Mouse (Mus musculus): ENCODE results near the gene Saxo2.
A peak's percentile ranks its signal among the peaks of the same experiment; 100 is the strongest.

The Saxo2 gene

GRCm38 (mm10) chr7:82648353-82649080 lies at the start of gene Saxo2, which contains the start of gene Efl1:
Gene Saxo2 (minus strand): TSS chr7:82648528.
Gene Efl1 (plus strand): TSS chr7:82648614.
- peak; percentile 88 for DNase-seq (ENCODE audit: low read depth, low spot score)

- DNase-seq (ENCODE audit: low read depth, low spot score): no peak
These were observed 49.3 kb upstream of the Saxo2 start for GRCm38 (mm10) chr7:82697668-82698067.

- DNase-seq (ENCODE audit: low read depth, low spot score): no peak
These were observed 42.9 kb upstream of the Saxo2 start for GRCm38 (mm10) chr7:82691021-82691738.

GRCm38 (mm10) chr7:82688736-82689135 lies 40.4 kb upstream of the Saxo2 start:
- DNase-seq (ENCODE audit: low read depth, low spot score): peak; percentile 58

GRCm38 (mm10) chr7:82679901-82680300 lies 31.6 kb upstream of the Saxo2 start:
- DNase-seq (ENCODE audit: low read depth, low spot score): no peak

- no peak for DNase-seq (ENCODE audit: low read depth, low spot score)
These were observed 28.5 kb upstream of the Saxo2 start for GRCm38 (mm10) chr7:82676834-82677233.

GRCm38 (mm10) chr7:82676001-82676400 lies 27.7 kb upstream of the Saxo2 start:
- DNase-seq (ENCODE audit: low read depth, low spot score): no peak

GRCm38 (mm10) chr7:82664604-82665003 lies 16.3 kb upstream of the Saxo2 start:
- DNase-seq (ENCODE audit: low read depth, low spot score): no peak

GRCm38 (mm10) chr7:82649081-82649445 lies 735 bp upstream of the Saxo2 start:
- DNase-seq (ENCODE audit: low read depth, low spot score): no peak

- DNase-seq (ENCODE audit: low read depth, low spot score): no peak
These were observed 419 bp downstream of the Saxo2 start for GRCm38 (mm10) chr7:82647909-82648308.

- no peak for DNase-seq (ENCODE audit: low read depth, low spot score)
These were observed 1.1 kb downstream of the Saxo2 start for GRCm38 (mm10) chr7:82647183-82647582.

- no peak for DNase-seq (ENCODE audit: low read depth, low spot score)
These were observed 23.0 kb downstream of the Saxo2 start for GRCm38 (mm10) chr7:82625342-82625741.

GRCm38 (mm10) chr7:82609629-82610028 lies 38.7 kb downstream of the Saxo2 start:
- no peak for DNase-seq (ENCODE audit: low read depth, low spot score)

GRCm38 (mm10) chr7:82605425-82605824 lies 42.9 kb downstream of the Saxo2 start:
- no peak for DNase-seq (ENCODE audit: low read depth, low spot score)

GRCm38 (mm10) chr7:82602008-82602407 lies 46.3 kb downstream of the Saxo2 start:
- no peak for DNase-seq (ENCODE audit: low read depth, low spot score)

GRCm38 (mm10) chr7:82590931-82591330 lies 57.4 kb downstream of the Saxo2 start:
- no peak for DNase-seq (ENCODE audit: low read depth, low spot score)

Measured in skeletal muscle tissue, adult 2 months (tissue).